Mouse (Mus musculus) heart, postnatal 0 days (tissue): ENCODE results near the gene Arid1b. TPM values are rescaled to one million over a fixed set of nuclear protein-coding genes. Genes with fewer than 3 reads are reported as not detected.
A peak's percentile ranks its signal among the peaks of the same experiment; 100 is the strongest.

Experiments
- ATAC-seq: fragments of 200-750 bp; cut with Nextera tagmentation; 2 replicates; pipeline ENCODE4 v1.8.0; 2017; ENCODE audit warnings: low read depth, moderate number of reproducible peaks, moderate library complexity; ENCODE audit not compliant: insufficient read depth
- DNase-seq: peaks from one replicate; pipeline ENCODE4 v3.0.0-alpha.2; 2016; ENCODE audit warnings: low spot score
- H3K27ac ChIP-seq: fragments of 300-500 bp; sonication (generic); 2 replicates; pipeline ENCODE4 v1.5.1; 2014; ENCODE audit warnings: low read depth, mild to moderate bottlenecking
- H3K27me3 ChIP-seq: fragments of 300-500 bp; sonication (generic); 2 replicates; pipeline ENCODE4 v1.6.1; 2014; ENCODE audit warnings: low read length, mixed read lengths; ENCODE audit not compliant: control insufficient read depth, insufficient read depth
- H3K36me3 ChIP-seq: fragments of 300-500 bp; sonication (generic); replicated peaks from 2 replicates; pipeline ENCODE4 v1.6.1; 2014; ENCODE audit warnings: low read length, mixed read lengths; ENCODE audit not compliant: control insufficient read depth, insufficient read depth
- H3K4me1 ChIP-seq: fragments of 300-500 bp; sonication (generic); 2 replicates; pipeline ENCODE4 v1.6.1; 2014; ENCODE audit warnings: antibody characterized with exemption; ENCODE audit not compliant: control insufficient read depth, insufficient read depth
- H3K4me2 ChIP-seq: fragments of 300-500 bp; sonication (generic); 2 replicates; pipeline ENCODE4 v1.6.1; 2014; ENCODE audit warnings: low read depth, mild to moderate bottlenecking, low read length, moderate library complexity
- H3K4me3 ChIP-seq: fragments of 300-500 bp; sonication (generic); 2 replicates; pipeline ENCODE4 v1.5.1; 2014; ENCODE audit warnings: low read depth, low read length
- H3K9ac ChIP-seq: fragments of 300-500 bp; sonication (generic); replicated peaks from 2 replicates; pipeline ENCODE4 v1.6.1; 2014; ENCODE audit warnings: low read depth, low read length, mixed read lengths
- H3K9me3 ChIP-seq: fragments of 300-500 bp; sonication (generic); replicated peaks from 2 replicates; pipeline ENCODE4 v1.6.1; 2016; ENCODE audit warnings: low read length; ENCODE audit not compliant: control insufficient read depth
- CTCF ChIP-seq: IDR thresholded peaks from 2 replicates; pipeline ENCODE4 v1.5.1; 2016; ENCODE audit warnings: antibody characterized with exemption, control low read depth, low read depth
- EP300 ChIP-seq: IDR thresholded peaks from 2 replicates; pipeline ENCODE4 v1.6.1; 2016; ENCODE audit warnings: antibody characterized with exemption, low read depth
- WGBS: fragments of 180-500 bp; shearing (Covaris S2); extraction: QIAGEN DNeasy Blood & Tissue Kit; methylation state at CpG from one replicate; pipeline ENCODE4 v1.1.7; 2014; 5-methylcytosine and 5-hydroxymethylcytosine counted together
- polyA plus RNA-seq: library from polyadenylated mRNA; unstranded; fragments of >200 nt; fragmentation: Nextera tagmentation; extraction: Ambion mirVana; gene quantifications from 2 replicates; pipeline ENCODE4 v1.2.1, GENCODE M21; 2015
- total RNA-seq: library from RNA; depleted of rRNA; stranded (reverse); fragments of >200 nt; gene quantifications from 2 replicates; pipeline ENCODE4 v1.2.3, GENCODE M21; 2014; ENCODE audit warnings: low replicate concordance

Gene Arid1b
- total and polyA plus RNA-seq, 2 experiments from 2014 or later = 4.4 to 27.3 TPM

DNA sequence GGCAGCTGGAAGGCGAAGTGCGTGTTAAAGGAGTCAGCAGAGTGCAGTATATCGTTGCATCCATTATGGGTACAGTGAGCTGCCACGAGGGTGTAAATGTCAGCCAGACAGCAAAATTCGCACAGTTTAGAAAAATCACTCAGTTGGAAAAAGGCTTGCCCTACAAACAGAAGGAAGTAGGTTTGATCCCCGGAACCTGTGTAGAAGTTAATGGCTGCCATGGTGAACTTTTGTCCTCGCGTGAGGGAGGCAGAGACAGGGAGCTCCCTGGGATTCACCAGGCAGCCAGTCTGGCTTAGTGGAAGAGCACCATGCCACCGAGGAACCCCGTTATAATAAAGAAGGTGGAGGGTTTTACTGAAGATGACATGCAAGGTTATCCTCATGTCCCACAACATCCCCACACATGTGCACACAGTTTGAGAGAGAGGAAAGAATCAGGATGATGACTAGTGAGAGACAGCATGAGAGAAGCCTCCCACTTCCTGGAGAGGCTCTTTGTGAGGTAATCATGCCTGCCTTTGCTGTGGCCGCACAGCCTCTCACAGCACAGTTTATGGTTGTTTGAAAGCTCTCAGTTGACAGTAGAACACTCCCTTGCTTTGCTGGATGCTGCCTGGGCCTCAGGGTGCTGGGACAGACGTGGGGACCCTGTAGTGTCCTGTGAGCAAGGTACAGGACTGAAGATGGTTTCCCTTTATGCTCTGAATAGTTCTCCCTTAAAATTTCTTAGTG, 15.6 kb downstream of the Arid1b start:
- H3K9me3 ChIP-seq = no peaks in the 10 kb centered on the region
- no peak for ATAC-seq
- TF ChIP-seq EP300 (no peak), CTCF (no peak)
- WGBS = 75% methylated on average over 12 of the region's 12 CpGs
- DNase-seq = no peak
- H3K27ac ChIP-seq = 0 out of 2 replicates have a peak overlapping the region, but pooled peaks have one; percentile 8
- no peaks in the 10 kb centered on the region for H3K36me3 ChIP-seq
- H3K9ac ChIP-seq = no peak overlapping the region
- H3K4me2 ChIP-seq = no peak overlapping the region
- no peaks in the 10 kb centered on the region for H3K27me3 ChIP-seq
- peaks cover 55% of the 10 kb centered on the region for H3K4me1 ChIP-seq
- no peak overlapping the region for H3K4me3 ChIP-seq

DNA sequence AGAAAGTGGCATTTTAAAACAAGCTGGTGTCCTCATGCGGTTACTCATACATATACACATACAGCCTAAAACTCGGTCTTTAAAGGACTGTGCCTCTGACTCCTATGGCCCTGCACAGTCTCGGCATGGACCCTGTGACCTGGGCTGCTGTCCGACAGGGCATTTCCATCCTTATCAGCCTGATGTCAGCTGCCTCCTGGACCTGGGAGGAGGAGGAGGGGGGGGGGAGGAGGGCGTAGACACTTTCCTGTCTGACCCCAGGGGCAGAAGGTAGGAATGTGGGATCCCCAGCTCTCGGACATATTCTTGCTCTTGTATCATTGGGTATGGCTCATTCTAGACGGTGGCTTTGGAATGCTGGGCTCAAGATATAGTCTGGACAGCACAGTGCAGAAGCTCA, 16.6 kb downstream of the Arid1b start:
- Histone ChIP-seq H3K27ac (no peak overlapping the region), H3K27me3 (no peaks in the 10 kb centered on the region), H3K9ac (no peak overlapping the region), H3K36me3 (no peaks in the 10 kb centered on the region), H3K4me1 (peaks cover 49% of the 10 kb centered on the region), H3K9me3 (no peaks in the 10 kb centered on the region), H3K4me2 (no peak overlapping the region), H3K4me3 (no peak overlapping the region)
- WGBS = 32% methylated on average over 7 of the region's 7 CpGs
- no peak for ATAC-seq
- TF ChIP-seq EP300 = no peak
- no peak for TF ChIP-seq CTCF
- no peak for DNase-seq

DNA sequence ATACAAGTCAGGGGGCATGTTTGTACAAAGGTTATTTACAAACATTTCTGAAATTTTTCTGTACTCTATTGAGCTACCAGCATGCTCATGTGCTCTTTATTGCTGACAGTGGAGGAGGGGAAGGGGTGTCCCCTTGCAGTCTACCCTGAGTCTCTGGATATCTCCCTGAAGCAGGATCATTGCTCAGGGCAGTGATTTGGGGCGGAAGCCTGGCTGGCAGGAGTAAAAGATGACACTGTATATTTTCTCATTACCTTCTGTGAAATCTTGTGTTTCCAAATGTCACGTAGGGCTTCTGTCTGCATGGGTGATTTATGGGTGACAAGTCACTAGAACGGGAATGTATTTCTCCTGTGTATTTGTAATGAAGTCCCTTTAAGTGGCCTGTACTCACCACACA, 18.0 kb downstream of the Arid1b start:
- TF ChIP-seq EP300 (no peak), CTCF (no peak)
- no peak for DNase-seq
- H3K9ac ChIP-seq = no peak overlapping the region
- H3K27ac ChIP-seq = no peak overlapping the region
- no peak for ATAC-seq
- H3K9me3 ChIP-seq = no peaks in the 10 kb centered on the region
- no peak overlapping the region for H3K4me2 ChIP-seq
- H3K4me3 ChIP-seq = no peak overlapping the region
- no peaks in the 10 kb centered on the region for H3K27me3 ChIP-seq
- H3K4me1 ChIP-seq = peaks cover 46% of the 10 kb centered on the region
- 83% methylated on average over 3 of the region's 3 CpGs for WGBS
- H3K36me3 ChIP-seq = no peaks in the 10 kb centered on the region

DNA sequence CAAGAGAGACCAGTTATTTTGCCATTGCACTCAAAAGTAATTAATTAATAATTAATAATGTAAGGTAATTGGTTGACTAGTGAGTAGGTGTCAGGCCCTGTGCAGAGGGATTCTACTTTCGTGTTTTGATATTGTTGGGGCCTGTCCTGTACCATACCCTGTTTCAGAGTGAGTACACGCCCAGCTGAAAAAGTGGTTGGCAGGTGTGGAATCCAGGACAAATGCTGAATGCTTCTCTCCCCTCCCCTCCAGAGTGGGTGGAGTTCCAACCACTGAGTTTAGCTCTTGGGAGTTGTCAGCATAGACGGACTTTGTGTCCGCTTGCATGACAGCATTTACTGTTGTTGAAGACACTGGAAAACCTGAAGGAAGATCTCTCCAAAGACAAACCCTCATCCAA, 18.4 kb downstream of the Arid1b start:
- Histone ChIP-seq H3K4me2 (no peak overlapping the region), H3K4me3 (no peak overlapping the region), H3K36me3 (no peaks in the 10 kb centered on the region), H3K27me3 (no peaks in the 10 kb centered on the region), H3K9ac (no peak overlapping the region), H3K27ac (no peak overlapping the region), H3K9me3 (no peaks in the 10 kb centered on the region), H3K4me1 (peaks cover 46% of the 10 kb centered on the region)
- WGBS = 58% methylated on average over 4 of the region's 4 CpGs
- ATAC-seq (no peak), DNase-seq (no peak)
- no peak for TF ChIP-seq EP300
- no peak for TF ChIP-seq CTCF

DNA sequence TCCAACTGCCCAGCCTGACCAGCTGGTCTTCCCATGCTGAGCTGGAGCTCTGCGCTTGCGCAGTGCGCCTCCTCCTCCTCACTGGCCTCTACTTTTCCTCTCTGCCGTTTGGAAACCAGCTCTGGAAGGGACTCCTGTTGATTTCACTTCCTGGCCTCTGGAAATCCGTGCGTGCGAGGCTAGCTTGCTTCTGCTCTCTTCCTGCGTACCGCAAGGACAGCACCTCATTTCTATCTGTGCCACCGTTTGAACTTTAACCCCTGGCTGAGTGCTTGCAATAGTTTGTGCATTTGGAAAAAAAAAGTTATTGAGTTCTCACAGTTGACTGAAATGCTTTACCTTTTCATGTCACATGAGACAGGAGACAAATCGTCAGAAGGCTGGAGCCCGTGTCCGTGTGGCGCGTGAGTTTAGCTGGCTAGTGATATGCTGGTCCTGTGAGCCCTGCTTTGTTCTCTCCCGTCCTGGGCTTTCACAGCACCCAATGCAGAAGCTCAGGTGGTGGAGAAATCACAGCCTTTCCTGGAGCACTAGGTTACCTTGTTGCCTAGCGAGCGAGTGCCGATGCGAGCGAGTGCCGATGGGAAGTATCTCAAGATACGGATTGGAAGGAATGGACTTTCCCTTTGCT, 20.3 kb downstream of the Arid1b start:
- H3K4me2 ChIP-seq = no peak overlapping the region
- ATAC-seq (no peak), DNase-seq (no peak)
- no peaks in the 10 kb centered on the region for H3K9me3 ChIP-seq
- no peak for TF ChIP-seq CTCF
- no peak for TF ChIP-seq EP300
- H3K27me3 ChIP-seq = no peaks in the 10 kb centered on the region
- WGBS = 84% methylated on average over 23 of the region's 23 CpGs
- no peak overlapping the region for H3K27ac ChIP-seq
- H3K9ac ChIP-seq = no peak overlapping the region
- H3K4me1 ChIP-seq = peaks cover 30% of the 10 kb centered on the region
- H3K4me3 ChIP-seq = no peak overlapping the region
- no peaks in the 10 kb centered on the region for H3K36me3 ChIP-seq

DNA sequence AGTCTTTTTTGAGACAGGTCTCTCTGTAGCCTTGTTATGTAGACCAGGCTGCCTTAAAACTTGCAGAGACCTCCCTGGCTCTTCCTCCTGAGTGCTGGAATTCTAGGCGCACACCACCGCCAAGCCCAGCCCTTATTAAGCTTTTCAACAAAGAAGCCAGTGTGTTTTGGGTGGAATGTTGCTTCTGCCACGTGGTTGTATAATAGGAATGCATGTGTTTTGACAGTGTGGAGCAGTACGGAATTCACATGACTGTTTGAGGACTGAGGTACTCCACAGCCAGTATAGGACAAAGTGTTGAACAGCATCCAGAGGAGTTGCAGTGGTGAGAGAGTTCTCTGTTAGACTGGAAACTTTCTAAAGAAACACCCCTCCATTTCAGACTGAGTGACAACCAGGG, 22.3 kb downstream of the Arid1b start:
- no peaks in the 10 kb centered on the region for H3K27me3 ChIP-seq
- no peak for ATAC-seq
- H3K4me2 ChIP-seq = no peak overlapping the region
- H3K4me1 ChIP-seq = peaks cover 18% of the 10 kb centered on the region; the same call in 1 of the 2 replicates
- H3K9ac ChIP-seq = no peak overlapping the region
- no peak for DNase-seq
- no peak overlapping the region for H3K27ac ChIP-seq
- no peaks in the 10 kb centered on the region for H3K36me3 ChIP-seq
- 59% methylated on average over 4 of the region's 4 CpGs for WGBS
- no peaks in the 10 kb centered on the region for H3K9me3 ChIP-seq
- no peak overlapping the region for H3K4me3 ChIP-seq
- no peak for TF ChIP-seq EP300
- no peak for TF ChIP-seq CTCF
